Mouse (Mus musculus) cortical plate, adult 2 months (tissue): ENCODE data around the gene Lrrn4cl. TPM values are rescaled to one million over a fixed set of nuclear protein-coding genes. Genes with fewer than 3 reads are reported as not detected.
A peak's percentile ranks its signal among the peaks of the same experiment; 100 is the strongest.
"Not testable (repeated sequence)": the region's sequence is repeated elsewhere in the genome, so short reads cannot be mapped to it uniquely, and the experiment has no call there.

Experiments
- H3K27ac ChIP-seq: fragments of 200-500 bp; 2 replicates; pipeline ENCODE4 v1.5.1; 2012; ENCODE audit warnings: low read length, control low read depth, inconsistent platforms; ENCODE audit not compliant: insufficient read depth
- H3K4me1 ChIP-seq: fragments of 200-500 bp; 2 replicates; pipeline ENCODE4 v1.6.1; 2011; ENCODE audit warnings: low read length; ENCODE audit not compliant: control insufficient read depth, insufficient read depth
- H3K4me3 ChIP-seq: fragments of 200-500 bp; 2 replicates; pipeline ENCODE4 v1.5.1; 2011; ENCODE audit warnings: mild to moderate bottlenecking, low read length, control low read depth; ENCODE audit not compliant: insufficient read depth
- CTCF ChIP-seq: fragments of 200-500 bp; IDR thresholded peaks from 2 replicates; pipeline ENCODE4 v1.5.1; 2011; ENCODE audit warnings: mild to moderate bottlenecking, control low read depth, low read length; ENCODE audit not compliant: insufficient read depth; ENCODE audit errors: extremely low read depth
- POLR2A ChIP-seq: fragments of 200-500 bp; IDR thresholded peaks from 2 replicates; pipeline ENCODE4 v1.6.1; 2011; ENCODE audit warnings: mild to moderate bottlenecking, low read length, control low read depth; ENCODE audit not compliant: insufficient read depth; ENCODE audit errors: extremely low read depth
- polyA plus RNA-seq: library from polyadenylated mRNA; depleted of rRNA; stranded (reverse); fragments of >200 nt; gene quantifications from 2 replicates; pipeline ENCODE4 v1.2.3, GENCODE M21; 2012

The Lrrn4cl gene
- polyA plus RNA-seq, 1 experiment, result 1.3 TPM

- H3K4me1 ChIP-seq, result peaks cover 3% of the 10 kb centered on the region; the same call in 1 of the 2 replicates
- peak; percentile 94 for TF ChIP-seq POLR2A
- TF ChIP-seq CTCF, result no peak
- H3K27ac ChIP-seq, result peak within 1 kb of the TSS; percentile 97
- H3K4me3 ChIP-seq, result peak within 1 kb of the TSS; percentile 68
Measured at GRCm38 (mm10) chr19:8819596-8820423, 30.8 kb upstream of the Lrrn4cl start, which contains the start of gene Hnrnpul2. Hnrnpul2 (plus strand) TSS chr19:8820010.

DNA sequence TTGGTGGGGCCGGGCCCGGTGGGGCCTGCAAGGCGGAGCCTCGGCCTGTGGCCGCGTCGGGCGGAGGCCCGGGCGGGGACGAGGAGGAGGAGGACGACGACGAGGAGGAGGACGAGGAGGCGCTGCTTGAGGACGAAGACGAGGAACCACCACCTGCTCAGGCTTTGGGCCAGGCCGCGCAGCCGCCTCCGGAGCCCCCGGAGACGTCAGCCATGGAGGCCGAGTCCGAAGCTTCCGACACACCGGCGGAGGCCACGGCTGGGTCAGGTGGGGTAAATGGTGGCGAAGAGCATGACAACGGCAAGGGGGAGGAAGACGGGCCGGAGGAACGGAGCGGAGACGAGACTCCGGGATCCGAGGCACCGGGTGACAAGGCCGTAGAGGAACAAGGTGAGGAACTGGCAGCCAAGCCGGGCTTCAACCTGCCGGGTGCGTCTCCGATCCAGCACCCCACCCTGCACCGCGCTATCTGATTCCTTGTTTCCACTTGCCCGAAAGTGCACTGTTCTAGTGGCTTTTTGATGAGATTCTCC is 30.1 kb upstream of the Lrrn4cl start:
- Histone ChIP-seq H3K4me1 (peaks cover 3% of the 10 kb centered on the region; the same call in 1 of the 2 replicates), H3K27ac (peak overlapping the region; percentile 89), H3K4me3 (peak overlapping the region; percentile 68)
- no peak for TF ChIP-seq POLR2A
- TF ChIP-seq CTCF, result no peak

DNA sequence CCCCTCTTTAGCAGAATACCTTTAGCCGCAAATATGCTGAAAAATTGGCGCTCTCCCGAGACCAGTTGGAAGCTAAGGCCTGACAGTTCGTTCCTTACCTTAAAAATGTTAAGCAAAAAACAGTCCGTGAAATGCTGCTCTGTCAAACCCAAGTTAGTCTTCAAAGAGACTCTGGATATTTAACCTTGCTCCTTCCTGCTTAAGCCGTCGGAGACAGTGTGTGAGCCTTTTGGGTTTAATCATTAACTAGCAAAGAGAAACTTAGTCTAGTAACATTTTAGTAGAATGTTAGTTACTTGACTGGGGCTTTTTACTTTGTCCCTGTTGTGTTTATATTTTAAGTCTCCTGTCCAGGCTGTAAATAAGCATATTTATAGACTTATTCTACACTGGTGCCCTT is 29.4 kb upstream of the Lrrn4cl start:
- Histone ChIP-seq H3K4me3 (peak overlapping the region; percentile 68), H3K4me1 (peaks cover 3% of the 10 kb centered on the region; the same call in 1 of the 2 replicates), H3K27ac (no peak overlapping the region)
- TF ChIP-seq CTCF (no peak), POLR2A (no peak)

- TF ChIP-seq CTCF, result no peak
- no peak for TF ChIP-seq POLR2A
Measured at GRCm38 (mm10) chr19:8822696-8823095, 27.9 kb upstream of the Lrrn4cl start.

DNA sequence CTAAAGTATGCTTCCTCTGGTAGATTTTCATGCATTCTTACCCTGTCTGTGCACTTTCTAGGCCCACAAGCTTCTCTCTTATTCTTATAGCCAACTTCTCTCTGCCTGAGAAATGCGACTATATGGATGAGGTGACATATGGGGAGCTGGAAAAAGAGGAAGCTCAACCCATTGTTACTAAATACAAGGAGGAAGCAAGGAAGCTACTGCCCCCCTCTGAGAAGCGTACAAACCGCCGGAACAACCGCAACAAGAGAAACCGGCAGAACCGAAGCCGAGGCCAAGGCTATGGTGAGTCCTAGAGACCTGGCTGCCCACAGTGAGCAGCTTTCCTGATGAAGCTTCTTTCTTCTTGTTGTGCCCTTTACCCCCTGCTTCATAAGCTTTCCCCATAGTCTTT is 20.9 kb upstream of the Lrrn4cl start, which contains the start of gene AC129217.1:
TSS of gene AC129217.1 (plus strand) at position 114 of the 400 bp plus-strand sequence.
- no peak within 1 kb of the TSS for H3K4me3 ChIP-seq
- no peaks in the 10 kb centered on the region for H3K4me1 ChIP-seq
- TF ChIP-seq POLR2A, result no peak
- TF ChIP-seq CTCF, result no peak
- H3K27ac ChIP-seq, result peak within 1 kb of the TSS; percentile 35; the same call in 1 of the 2 replicates

More at GRCm38 (mm10) chr19:8822696-8823095, 27.9 kb upstream of the Lrrn4cl start:
- Histone ChIP-seq H3K27ac (no peak overlapping the region), H3K4me1 (peaks cover 2% of the 10 kb centered on the region; the same call in 1 of the 2 replicates), H3K4me3 (no peak overlapping the region; the same call in 1 of the 2 replicates)

GRCm38 (mm10) chr19:8830664-8831063 is 19.9 kb upstream of the Lrrn4cl start:
- TF ChIP-seq POLR2A (no peak), CTCF (no peak)
- Histone ChIP-seq H3K27ac (no peak overlapping the region), H3K4me1 (no peaks in the 10 kb centered on the region), H3K4me3 (no peak overlapping the region)

- no peak for TF ChIP-seq POLR2A
- TF ChIP-seq CTCF, result no peak
- H3K4me3 ChIP-seq, result no peak overlapping the region
- H3K4me1 ChIP-seq, result no peaks in the 10 kb centered on the region
- H3K27ac ChIP-seq, result no peak overlapping the region
Measured at GRCm38 (mm10) chr19:8831262-8831661, 19.3 kb upstream of the Lrrn4cl start.

GRCm38 (mm10) chr19:8832971-8833370 is 17.6 kb upstream of the Lrrn4cl start:
- peaks cover 2% of the 10 kb centered on the region; the same call in 1 of the 2 replicates for H3K4me1 ChIP-seq
- no peak overlapping the region for H3K4me3 ChIP-seq
- TF ChIP-seq CTCF (no peak), POLR2A (no peak)
- no peak overlapping the region for H3K27ac ChIP-seq

DNA sequence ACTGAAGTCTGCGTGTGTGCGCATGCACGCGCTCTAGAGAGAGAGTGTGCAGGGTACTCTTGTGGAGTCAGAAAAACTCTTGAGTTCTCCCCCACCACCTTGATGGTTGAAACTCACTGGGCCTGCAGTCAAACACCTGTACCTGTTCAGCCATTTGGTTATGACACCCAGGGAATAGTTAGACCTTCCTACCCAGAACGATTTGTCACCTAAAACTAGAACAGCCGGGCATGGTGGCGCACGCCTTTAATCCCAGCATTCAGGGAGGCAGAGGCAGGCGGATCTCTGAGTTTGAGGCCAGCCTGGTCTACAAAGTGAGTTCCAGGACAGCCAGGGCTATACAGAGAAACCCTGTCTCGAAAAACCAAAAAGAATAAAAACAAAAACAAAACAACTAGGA is 14.2 kb upstream of the Lrrn4cl start:
- H3K4me3 ChIP-seq, H3K4me1 ChIP-seq, H3K27ac ChIP-seq: not testable (repeated sequence)
